Mouse (Mus musculus): ENCODE results near the gene Khnyn.

The Khnyn gene

DNA sequence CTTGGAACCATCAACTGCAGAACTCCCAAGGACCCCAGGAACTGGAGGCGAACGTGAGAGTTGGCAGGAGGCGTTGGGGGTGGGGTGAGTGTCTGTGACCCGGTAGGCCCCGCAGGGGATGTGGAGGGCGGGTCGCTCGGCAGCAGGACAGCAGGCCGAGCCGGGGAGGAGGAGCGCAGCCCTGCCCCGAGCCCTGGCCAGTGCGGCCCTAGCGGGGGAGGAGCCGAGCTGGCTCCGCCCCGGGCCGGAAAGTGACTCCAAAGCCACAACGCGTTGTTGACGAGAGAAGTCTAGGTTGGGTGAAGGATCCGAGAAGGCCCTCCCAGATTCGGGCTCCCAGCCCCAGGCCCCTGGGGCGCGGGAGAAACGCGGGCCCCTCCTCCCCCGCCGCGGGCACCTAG lies at the start of gene Khnyn:
TSS of gene Khnyn (plus strand) at position 235 of the 401 bp plus-strand sequence.
- peak; percentile 89 for DNase-seq (ENCODE audit: low read depth, low spot score)

DNA sequence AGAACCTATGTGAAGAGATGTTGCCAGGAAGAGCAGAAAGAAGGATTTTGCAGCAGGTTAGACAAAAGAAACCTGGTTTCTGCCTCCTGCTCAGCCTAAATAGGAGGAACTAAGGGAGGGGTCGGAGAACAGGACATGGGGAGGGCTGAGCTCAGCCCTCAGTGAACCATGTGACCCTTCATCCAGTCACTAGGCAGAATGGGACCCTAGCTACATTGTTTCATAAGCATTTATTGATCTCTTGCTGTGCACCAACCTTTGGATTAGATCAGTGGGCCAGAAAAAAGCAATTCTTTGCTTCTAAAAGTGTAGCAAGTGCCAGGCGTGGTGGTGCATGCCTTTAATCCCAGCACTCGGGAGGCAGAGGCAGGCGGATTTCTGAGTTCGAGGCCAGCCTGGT lies 46.4 kb upstream of the Khnyn start:
- DNase-seq (ENCODE audit: low read depth, low spot score): no peak

- no peak for DNase-seq (ENCODE audit: low read depth, low spot score)
Measured at GRCm38 (mm10) chr14:55838740-55839139, 46.0 kb upstream of the Khnyn start.

- DNase-seq (ENCODE audit: low read depth, low spot score): no peak
Measured at GRCm38 (mm10) chr14:55840853-55841366, 43.8 kb upstream of the Khnyn start.

GRCm38 (mm10) chr14:55842794-55843193 lies 42.0 kb upstream of the Khnyn start:
- no peak for DNase-seq (ENCODE audit: low read depth, low spot score)

DNA sequence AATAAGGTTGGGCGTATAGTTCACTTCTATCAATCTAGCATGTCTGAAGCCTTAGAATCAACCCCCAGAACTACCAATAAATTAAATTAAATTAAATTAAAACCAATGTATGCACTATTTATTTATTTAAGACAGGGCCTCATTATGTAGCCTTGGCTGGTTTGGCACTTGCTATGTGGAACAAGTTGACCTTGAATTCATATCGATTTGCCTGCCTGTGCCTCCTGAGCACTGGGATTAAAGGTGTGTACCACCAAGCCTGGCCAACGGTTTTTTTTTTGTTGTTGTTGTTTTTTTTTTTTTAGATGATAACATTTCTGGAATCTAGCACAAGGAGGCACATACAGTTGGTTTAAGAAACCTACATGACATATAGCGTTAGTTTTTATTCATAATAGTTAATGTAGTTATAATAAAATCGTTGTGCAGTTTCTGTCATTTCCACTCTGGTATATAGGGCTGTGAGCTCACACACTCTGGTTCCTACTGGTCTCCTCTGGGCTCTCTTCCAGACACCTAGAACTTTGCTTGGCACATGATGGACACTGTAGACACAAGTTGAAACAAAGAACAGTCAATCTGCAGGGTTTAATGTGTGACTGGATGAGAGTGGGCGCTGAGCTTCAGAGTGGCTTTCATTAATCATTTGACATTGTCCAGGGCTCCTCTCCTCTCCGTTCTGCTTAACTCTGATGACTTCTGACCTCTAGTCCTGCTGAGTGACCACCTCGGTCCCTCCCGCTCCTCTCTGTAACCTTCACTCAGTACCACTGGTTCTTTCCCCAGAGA lies 39.0 kb upstream of the Khnyn start:
- DNase-seq (ENCODE audit: low read depth, low spot score): no peak

- DNase-seq (ENCODE audit: low read depth, low spot score): no peak
Measured at GRCm38 (mm10) chr14:55850885-55851284, 33.9 kb upstream of the Khnyn start.

DNA sequence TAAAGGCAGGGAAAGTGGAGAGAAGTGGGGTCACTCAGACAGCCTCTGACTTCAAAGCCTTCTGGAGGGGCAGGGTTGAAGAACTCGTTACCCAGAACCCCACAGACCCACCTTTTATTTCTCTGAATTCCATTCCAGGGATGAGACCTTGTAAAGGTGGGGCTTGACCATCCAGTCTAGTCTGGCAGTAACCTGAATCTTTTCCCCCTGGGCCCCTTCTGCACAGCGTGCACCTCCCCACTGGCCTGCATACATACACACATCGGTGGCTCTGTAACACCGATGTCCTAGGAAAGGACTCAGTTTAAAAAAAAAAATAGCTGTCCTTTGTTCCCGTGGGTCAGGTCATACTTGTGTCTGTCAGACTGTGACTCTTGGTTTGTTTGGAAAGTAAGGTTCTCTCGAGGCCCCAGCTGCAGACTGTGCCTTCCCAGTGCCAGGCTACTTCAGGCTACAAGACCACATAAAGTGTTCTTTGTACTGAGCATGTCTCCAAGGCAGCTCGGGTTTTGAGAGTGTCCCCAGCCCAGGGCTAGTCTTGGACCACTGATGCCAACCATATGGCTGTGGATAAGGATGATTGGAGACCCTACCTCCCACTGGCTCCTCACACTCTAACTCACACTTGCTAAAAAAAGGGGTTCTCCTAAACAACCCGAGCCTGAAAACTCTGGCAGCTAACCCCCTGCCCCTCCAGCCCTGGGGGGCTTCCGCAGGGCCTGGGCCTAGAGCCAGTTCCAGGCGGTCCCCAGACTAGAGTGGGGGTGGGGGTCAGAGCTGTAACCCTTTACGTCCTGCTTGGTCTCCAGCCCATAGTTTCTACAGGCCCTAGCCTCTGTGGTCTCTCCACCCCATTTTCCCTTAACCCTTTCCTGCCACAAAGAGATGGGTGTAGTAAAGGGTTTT lies 31.8 kb upstream of the Khnyn start:
- DNase-seq (ENCODE audit: low read depth, low spot score): peak; percentile 80

DNA sequence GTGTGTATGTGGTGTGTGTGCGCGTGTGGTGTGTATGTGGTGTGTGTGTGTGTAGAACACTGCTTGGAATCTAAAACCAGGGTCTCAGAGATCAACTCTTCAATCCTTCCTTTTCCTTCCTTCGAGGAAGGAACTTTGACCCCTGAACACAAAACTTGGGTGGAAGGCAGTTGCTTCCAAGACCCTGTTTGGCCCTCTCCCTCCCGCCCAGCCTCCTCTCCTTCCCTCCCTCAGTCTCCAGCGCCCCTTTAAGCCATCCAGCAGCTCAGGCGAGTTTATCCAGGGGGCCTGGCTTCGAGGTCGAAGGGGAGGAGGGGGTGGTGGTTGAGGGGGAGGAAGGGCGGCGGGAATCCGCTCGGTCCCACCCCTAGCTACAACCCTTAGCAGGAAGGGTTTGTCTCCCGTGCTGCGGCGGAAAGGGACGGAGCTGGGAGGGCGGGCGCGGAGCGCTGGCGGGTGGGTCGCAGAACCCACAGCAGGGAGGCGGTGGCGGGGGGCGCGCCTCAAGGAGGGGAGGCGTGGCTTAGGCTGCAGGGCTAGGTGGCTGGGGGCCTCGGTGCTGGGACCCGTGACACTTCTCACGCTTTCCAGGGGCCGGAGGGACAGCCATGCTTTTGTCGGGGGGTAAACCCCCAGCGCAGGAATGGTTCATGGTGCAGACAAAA lies 31.0 kb upstream of the Khnyn start, which contains the start of gene Nynrin:
TSS of gene Nynrin (plus strand) at position 390 of the 665 bp plus-strand sequence.
- DNase-seq (ENCODE audit: low read depth, low spot score): peak; percentile 90

DNA sequence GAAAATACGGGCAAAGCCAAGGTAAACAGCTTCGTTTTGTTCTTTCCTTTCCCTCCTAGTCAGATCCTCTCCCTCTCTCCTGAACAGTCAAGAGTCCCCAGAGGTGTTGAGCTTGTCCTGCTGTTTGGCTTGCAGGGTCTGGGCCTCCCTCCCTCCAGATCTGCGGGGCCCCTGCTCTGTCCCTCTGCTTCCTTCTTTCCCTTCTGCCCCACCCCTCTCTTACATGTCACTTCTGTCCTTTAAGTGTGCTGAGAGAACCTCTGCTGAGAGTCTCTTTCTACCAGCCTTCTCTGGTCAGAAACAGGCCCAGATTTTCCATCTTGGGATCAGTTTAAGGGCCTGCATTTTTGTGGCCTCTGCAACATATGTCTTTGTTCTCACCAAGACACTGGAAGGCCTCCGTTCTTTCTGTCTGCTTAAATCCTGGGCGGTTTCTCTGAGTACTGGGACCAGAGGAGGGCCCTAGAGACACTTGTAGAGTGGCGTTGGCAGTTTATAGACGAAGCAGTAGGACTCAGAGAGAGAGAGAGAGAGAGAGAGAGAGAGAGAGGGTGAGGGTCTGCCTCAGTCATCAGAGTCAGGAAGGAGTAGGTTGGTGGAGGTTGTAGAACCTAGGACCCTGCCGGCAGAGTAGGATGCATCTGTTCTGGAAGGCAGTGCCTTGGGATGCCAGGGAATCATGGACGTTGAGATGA lies 30.2 kb upstream of the Khnyn start:
- DNase-seq (ENCODE audit: low read depth, low spot score): no peak

GRCm38 (mm10) chr14:55855101-55855561 lies 29.6 kb upstream of the Khnyn start:
- peak; percentile 71 for DNase-seq (ENCODE audit: low read depth, low spot score)

DNA sequence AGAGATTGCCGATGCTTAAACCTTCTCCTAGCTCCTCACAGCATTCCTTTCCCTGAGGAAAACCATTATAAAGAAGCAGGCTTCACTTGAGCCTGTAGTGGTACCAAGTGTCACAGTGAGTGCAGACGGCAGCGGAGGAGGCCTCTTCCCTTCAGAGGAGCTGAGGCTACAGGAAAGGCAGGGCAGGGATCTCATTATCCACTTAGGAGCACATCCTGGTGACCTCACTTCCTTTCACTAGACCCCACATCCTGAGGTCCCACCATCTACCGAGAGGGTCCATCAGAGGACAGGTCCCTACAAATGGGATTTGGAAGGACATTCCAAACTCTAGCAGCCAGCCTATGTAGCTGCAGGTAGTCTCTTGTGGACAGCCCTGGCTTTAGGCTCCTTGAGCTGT lies 27.2 kb upstream of the Khnyn start:
- no peak for DNase-seq (ENCODE audit: low read depth, low spot score)

DNA sequence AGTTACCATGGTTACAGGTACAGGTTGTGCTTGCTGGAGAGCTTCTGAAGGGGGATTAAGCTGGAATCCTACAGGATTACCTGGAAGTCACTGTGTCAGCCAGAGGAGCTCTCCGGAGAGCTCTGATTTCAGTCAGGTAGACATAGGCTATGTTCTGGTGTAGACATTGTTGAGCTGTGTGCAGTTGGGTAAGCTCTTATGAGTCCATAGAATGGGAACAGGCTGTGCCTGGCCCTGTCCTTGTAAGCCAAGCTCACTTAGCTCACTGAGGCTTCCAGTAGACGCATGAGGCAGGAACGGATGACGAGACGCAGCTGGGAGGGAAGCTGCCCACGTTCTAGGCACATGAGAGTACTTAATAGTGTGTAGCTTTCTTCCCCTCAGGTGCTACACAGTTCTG lies 22.6 kb upstream of the Khnyn start:
- DNase-seq (ENCODE audit: low read depth, low spot score): no peak

- no peak for DNase-seq (ENCODE audit: low read depth, low spot score)
Measured at GRCm38 (mm10) chr14:55862970-55863369, 21.8 kb upstream of the Khnyn start.

DNA sequence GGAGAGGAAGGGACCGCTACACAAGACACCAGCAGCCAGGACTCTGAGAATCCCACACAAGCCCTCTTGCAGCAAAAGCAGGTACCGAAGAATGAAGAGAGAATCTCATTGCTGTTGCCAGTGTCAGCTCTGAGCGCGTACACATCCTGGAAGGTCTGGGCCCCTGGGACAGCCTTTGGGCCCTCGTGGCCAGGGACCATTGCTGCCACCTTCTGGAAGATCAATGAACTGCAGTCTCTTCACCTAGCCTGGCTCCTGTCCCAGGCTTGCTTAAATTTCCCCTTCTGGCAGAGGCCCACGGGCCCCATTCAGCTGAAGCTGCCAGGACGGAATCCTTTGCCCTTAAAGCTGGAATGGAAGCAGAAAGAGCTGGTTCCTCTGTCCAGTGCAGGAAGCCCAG lies 21.0 kb upstream of the Khnyn start:
- DNase-seq (ENCODE audit: low read depth, low spot score): peak; percentile 80

GRCm38 (mm10) chr14:55866962-55867361 lies 17.8 kb upstream of the Khnyn start:
- peak; percentile 80 for DNase-seq (ENCODE audit: low read depth, low spot score)

DNA sequence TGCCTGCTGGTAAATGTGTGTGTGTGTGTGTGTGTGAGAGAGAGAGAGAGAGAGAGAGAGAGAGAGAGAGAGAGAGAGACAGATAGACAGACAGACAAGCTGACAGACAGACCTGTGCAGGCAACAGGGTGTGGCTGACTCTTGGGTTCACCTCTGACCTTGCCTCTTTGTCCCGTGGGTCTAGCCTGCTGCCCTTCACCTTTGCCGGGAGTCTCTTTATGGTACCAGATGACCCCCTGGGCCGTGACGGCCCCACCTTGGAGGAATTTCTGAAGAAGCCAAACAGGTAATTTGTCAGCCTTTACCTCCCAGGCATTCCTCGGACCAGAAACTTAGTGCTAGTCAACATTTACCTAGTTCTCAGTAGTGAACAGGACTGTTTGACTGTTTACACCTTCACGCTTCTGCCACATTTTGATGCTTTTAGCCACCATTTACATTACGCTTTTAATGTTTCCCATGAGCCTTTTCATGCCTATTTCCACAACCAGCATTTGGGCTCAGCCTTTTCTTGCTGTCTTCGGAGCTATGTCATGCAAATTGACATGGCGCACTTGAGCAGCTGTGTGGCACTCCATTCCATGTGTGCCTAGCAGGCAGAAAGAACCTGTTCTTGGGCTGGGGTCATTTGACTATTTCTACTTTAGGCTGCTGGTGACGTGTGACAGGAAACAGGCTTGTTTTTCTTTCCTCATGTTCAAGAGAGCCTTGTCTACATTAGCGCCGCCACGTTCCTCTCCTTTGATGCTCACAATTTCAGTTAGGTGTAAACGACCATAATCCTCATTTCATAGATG lies 16.3 kb upstream of the Khnyn start:
- no peak for DNase-seq (ENCODE audit: low read depth, low spot score)

DNA sequence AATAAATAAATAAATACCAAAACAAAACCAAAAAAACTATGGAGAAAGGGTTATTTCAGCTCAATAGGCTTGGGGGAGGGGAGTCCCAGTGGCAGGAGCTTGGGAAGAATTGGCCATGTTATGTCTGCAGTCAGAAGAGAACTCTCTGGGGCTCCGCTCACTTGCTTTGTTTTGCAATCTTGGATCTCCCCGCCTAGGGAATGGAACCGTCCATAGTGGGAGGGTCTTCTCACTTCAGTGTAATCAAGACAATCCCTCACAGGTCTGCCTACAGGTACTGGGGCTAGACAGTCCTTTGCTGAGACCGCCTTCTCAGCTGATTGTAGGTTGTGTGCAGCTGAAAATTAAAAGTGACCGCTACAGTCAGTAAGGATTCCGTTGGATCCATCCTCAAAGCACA lies 15.2 kb upstream of the Khnyn start:
- no peak for DNase-seq (ENCODE audit: low read depth, low spot score)

DNA sequence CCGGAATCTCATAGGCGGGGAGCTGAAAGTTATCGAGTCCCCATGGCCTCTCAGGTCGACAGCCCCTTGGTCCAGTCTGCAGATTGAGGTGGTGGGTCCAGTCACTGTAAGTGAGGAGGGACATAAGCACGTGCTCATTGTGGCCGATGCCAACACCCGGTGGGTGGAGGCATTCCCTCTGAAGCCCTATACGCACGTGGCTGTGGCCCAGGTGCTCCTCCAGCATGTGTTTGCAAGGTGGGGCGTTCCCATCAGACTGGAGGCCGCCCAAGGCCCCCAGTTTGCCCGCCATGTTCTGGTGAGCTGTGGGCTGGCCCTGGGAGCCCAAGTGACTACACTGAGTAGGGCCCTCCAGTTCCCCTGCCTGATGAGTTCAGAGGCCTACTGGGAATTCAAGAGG lies 12.7 kb upstream of the Khnyn start:
- no peak for DNase-seq (ENCODE audit: low read depth, low spot score)

- DNase-seq (ENCODE audit: low read depth, low spot score): no peak
Measured at GRCm38 (mm10) chr14:55872551-55872950, 12.2 kb upstream of the Khnyn start.
